Mouse (Mus musculus): Measurements from ENCODE around the gene Kcnj12. TPM values are rescaled to one million over a fixed set of nuclear protein-coding genes. Genes with fewer than 3 reads are reported as not detected.

Kcnj12 gene
- polyA plus RNA-seq (2012; rRNA removed), result 1.6 and 2.2 TPM in 2 replicates

DNA sequence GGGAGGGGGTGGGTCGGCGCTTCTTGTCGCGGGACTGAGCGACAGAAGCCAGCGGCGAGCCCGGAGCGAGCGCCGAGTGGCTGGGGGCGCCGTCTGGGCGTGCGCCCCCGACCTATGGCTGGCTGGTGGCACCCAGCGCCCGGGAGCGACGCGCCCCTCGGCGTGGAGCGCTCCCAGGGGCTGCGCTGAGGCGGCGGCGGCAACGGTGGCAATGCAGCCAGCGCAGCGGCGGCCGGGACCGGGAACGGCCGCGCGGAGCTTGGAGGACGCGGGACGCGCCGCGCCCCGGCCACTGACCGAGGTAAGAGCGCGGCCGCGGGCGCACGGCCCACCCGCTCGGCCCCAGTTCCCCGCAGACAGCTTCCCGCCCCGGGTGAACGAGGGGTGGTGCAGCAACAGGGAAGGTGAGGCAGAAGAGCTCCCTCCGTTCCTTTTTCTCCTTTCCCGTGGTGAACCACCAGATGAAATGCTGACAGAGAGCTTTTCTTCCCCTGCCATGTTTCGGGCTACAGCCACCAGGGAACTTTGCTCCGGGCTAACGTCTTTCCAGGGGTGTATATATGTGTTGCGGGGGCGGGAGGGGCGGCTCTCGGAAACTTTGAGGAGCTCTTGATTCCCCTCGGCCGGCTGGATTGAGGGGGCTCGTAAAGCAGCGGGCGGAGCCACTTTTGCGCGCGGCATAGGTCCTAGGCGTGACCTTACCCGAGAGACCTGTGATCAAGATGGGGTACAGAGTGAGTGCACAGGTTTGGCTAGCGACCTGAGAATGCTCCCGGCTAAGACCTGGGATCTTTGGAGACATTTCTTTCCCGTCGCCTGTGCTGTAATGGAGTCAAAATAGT lies at the start of gene Kcnj12:
Kcnj12 (plus strand) TSS at position 15 of the 842 bp plus-strand sequence.

Other genes with a start within 250 kb of the Kcnj12 start
- gene Top3a, start 245.2 kb upstream of the Kcnj12 start, polyA plus RNA-seq (2012; rRNA removed), result 2.2 and 3.1 TPM in 2 replicates
- 2.0 and 2.3 TPM in 2 replicates for gene Smcr8, start 245.0 kb upstream of the Kcnj12 start, polyA plus RNA-seq (2012; rRNA removed)
- gene Shmt1, start 210.8 kb upstream of the Kcnj12 start, polyA plus RNA-seq (2012; rRNA removed), result 6.0 and 9.2 TPM in 2 replicates
- 4.9 and 5.8 TPM in 2 replicates for gene Dhrs7b, start 191.9 kb upstream of the Kcnj12 start, polyA plus RNA-seq (2012; rRNA removed)
- gene Tmem11, start 143.3 kb upstream of the Kcnj12 start, polyA plus RNA-seq (2012; rRNA removed), result 36.2 and 47.8 TPM in 2 replicates
- gene Natd1, start 107.8 kb upstream of the Kcnj12 start, polyA plus RNA-seq (2012; rRNA removed), result 9.2 and 11.1 TPM in 2 replicates
- gene Map2k3, start 90.5 kb upstream of the Kcnj12 start, polyA plus RNA-seq (2012; rRNA removed), result 34.9 and 38.3 TPM in 2 replicates
- 0.80 and 1.8 TPM in 2 replicates for gene Tnfrsf13b, start 104.2 kb downstream of the Kcnj12 start, polyA plus RNA-seq (2012; rRNA removed)
- gene Usp22, start 152.5 kb downstream of the Kcnj12 start, polyA plus RNA-seq (2012; rRNA removed), result 15.8 and 17.3 TPM in 2 replicates
- 82.0 and 99.8 TPM in 2 replicates for gene Aldh3a1, start 185.0 kb downstream of the Kcnj12 start, polyA plus RNA-seq (2012; rRNA removed)
- gene Aldh3a2, start 244.9 kb downstream of the Kcnj12 start, polyA plus RNA-seq (2012; rRNA removed), result 97.6 and 98.3 TPM in 2 replicates